Mouse (Mus musculus) heart, postnatal 0 days (tissue): ENCODE data around the gene Olfr1330. TPM values are rescaled to one million over a fixed set of nuclear protein-coding genes. Genes with fewer than 3 reads are reported as not detected.
"Not testable (repeated sequence)": the region's sequence is repeated elsewhere in the genome, so short reads cannot be mapped to it uniquely, and the experiment has no call there.

Source experiments
- ATAC-seq: fragments of 200-750 bp; cut with Nextera tagmentation; 2 replicates; pipeline ENCODE4 v1.8.0; 2017; ENCODE audit warnings: low read depth, moderate number of reproducible peaks, moderate library complexity; ENCODE audit not compliant: insufficient read depth
- DNase-seq: peaks from one replicate; pipeline ENCODE4 v3.0.0-alpha.2; 2016; ENCODE audit warnings: low spot score
- H3K27ac ChIP-seq: fragments of 300-500 bp; sonication (generic); 2 replicates; pipeline ENCODE4 v1.5.1; 2014; ENCODE audit warnings: low read depth, mild to moderate bottlenecking
- H3K27me3 ChIP-seq: fragments of 300-500 bp; sonication (generic); 2 replicates; pipeline ENCODE4 v1.6.1; 2014; ENCODE audit warnings: low read length, mixed read lengths; ENCODE audit not compliant: control insufficient read depth, insufficient read depth
- H3K36me3 ChIP-seq: fragments of 300-500 bp; sonication (generic); replicated peaks from 2 replicates; pipeline ENCODE4 v1.6.1; 2014; ENCODE audit warnings: low read length, mixed read lengths; ENCODE audit not compliant: control insufficient read depth, insufficient read depth
- H3K4me1 ChIP-seq: fragments of 300-500 bp; sonication (generic); 2 replicates; pipeline ENCODE4 v1.6.1; 2014; ENCODE audit warnings: antibody characterized with exemption; ENCODE audit not compliant: control insufficient read depth, insufficient read depth
- H3K4me2 ChIP-seq: fragments of 300-500 bp; sonication (generic); 2 replicates; pipeline ENCODE4 v1.6.1; 2014; ENCODE audit warnings: low read depth, mild to moderate bottlenecking, low read length, moderate library complexity
- H3K4me3 ChIP-seq: fragments of 300-500 bp; sonication (generic); 2 replicates; pipeline ENCODE4 v1.5.1; 2014; ENCODE audit warnings: low read depth, low read length
- H3K9ac ChIP-seq: fragments of 300-500 bp; sonication (generic); replicated peaks from 2 replicates; pipeline ENCODE4 v1.6.1; 2014; ENCODE audit warnings: low read depth, low read length, mixed read lengths
- H3K9me3 ChIP-seq: fragments of 300-500 bp; sonication (generic); replicated peaks from 2 replicates; pipeline ENCODE4 v1.6.1; 2016; ENCODE audit warnings: low read length; ENCODE audit not compliant: control insufficient read depth
- CTCF ChIP-seq: IDR thresholded peaks from 2 replicates; pipeline ENCODE4 v1.5.1; 2016; ENCODE audit warnings: antibody characterized with exemption, control low read depth, low read depth
- EP300 ChIP-seq: IDR thresholded peaks from 2 replicates; pipeline ENCODE4 v1.6.1; 2016; ENCODE audit warnings: antibody characterized with exemption, low read depth
- WGBS: fragments of 180-500 bp; shearing (Covaris S2); extraction: QIAGEN DNeasy Blood & Tissue Kit; methylation state at CpG from one replicate; pipeline ENCODE4 v1.1.7; 2014; 5-methylcytosine and 5-hydroxymethylcytosine counted together
- polyA plus RNA-seq: library from polyadenylated mRNA; unstranded; fragments of >200 nt; fragmentation: Nextera tagmentation; extraction: Ambion mirVana; gene quantifications from 2 replicates; pipeline ENCODE4 v1.2.1, GENCODE M21; 2015
- total RNA-seq: library from RNA; depleted of rRNA; stranded (reverse); fragments of >200 nt; gene quantifications from 2 replicates; pipeline ENCODE4 v1.2.3, GENCODE M21; 2014; ENCODE audit warnings: low replicate concordance; rRNA removed

Olfr1330 gene
- total RNA-seq (not detected in 2 replicates), polyA plus RNA-seq (0.14 and 0.22 TPM in 2 replicates)

- WGBS = 76% methylated on average over 1 of the region's 1 CpGs
- TF ChIP-seq CTCF = no peak
- no peak for TF ChIP-seq EP300
- ATAC-seq = no peak
These were observed at the start of gene Olfr1330 for GRCm38 (mm10) chr4:118888297-118888696. Gene Olfr1330 (plus strand): TSS chr4:118888597.

GRCm38 (mm10) chr4:118861791-118862190, 26.6 kb upstream of the Olfr1330 start:
- Histone ChIP-seq H3K4me3 (no peak overlapping the region), H3K27me3 (no peaks in the 10 kb centered on the region), H3K27ac (peak overlapping the region; percentile 1; the same call in 1 of the 2 replicates), H3K36me3 (no peaks in the 10 kb centered on the region), H3K9ac (no peak overlapping the region), H3K9me3 (no peaks in the 10 kb centered on the region), H3K4me1 (peaks cover 7% of the 10 kb centered on the region), H3K4me2 (no peak overlapping the region)
- 90% methylated on average over 1 of the region's 1 CpGs for WGBS
- peak; percentile 17 for DNase-seq
- TF ChIP-seq EP300 (no peak), CTCF (no peak)
- no peak; the same call in 1 of the 2 replicates for ATAC-seq

More at GRCm38 (mm10) chr4:118888297-118888696, at the start of gene Olfr1330:
- Histone ChIP-seq H3K36me3 (no peaks in the 10 kb centered on the region), H3K4me1 (no peaks in the 10 kb centered on the region), H3K27ac (no peak within 1 kb of the TSS), H3K9ac (no peak within 1 kb of the TSS), H3K4me2 (no peak within 1 kb of the TSS), H3K9me3 (no peaks in the 10 kb centered on the region), H3K27me3 (no peaks in the 10 kb centered on the region), H3K4me3 (no peak within 1 kb of the TSS)
- no peak for DNase-seq

- peak; percentile 64 for ATAC-seq
- Histone ChIP-seq H3K36me3 (no peaks in the 10 kb centered on the region), H3K9ac (no peak overlapping the region), H3K9me3 (no peaks in the 10 kb centered on the region), H3K4me1 (peaks cover 7% of the 10 kb centered on the region), H3K4me3 (no peak overlapping the region), H3K27ac (peak overlapping the region; percentile 1; the same call in 1 of the 2 replicates), H3K27me3 (no peaks in the 10 kb centered on the region), H3K4me2 (no peak overlapping the region)
- peak; percentile 28 for DNase-seq
- TF ChIP-seq CTCF (no peak), EP300 (no peak)
- WGBS = 36% methylated on average over 4 of the region's 4 CpGs
These were observed 25.7 kb upstream of the Olfr1330 start for GRCm38 (mm10) chr4:118862704-118863103.

- Histone ChIP-seq H3K4me3 (no peak within 1 kb of the TSS), H3K4me2 (no peak within 1 kb of the TSS), H3K9ac (no peak within 1 kb of the TSS), H3K4me1 (peaks cover 10% of the 10 kb centered on the region), H3K27me3 (no peaks in the 10 kb centered on the region), H3K27ac (no peak within 1 kb of the TSS), H3K36me3 (no peaks in the 10 kb centered on the region), H3K9me3 (no peaks in the 10 kb centered on the region)
- DNase-seq = no peak
- 97% methylated on average over 1 of the region's 1 CpGs for WGBS
- no peak for ATAC-seq
- TF ChIP-seq EP300 = no peak
These were observed 24.0 kb upstream of the Olfr1330 start, which contains the start of gene Olfr1331 for GRCm38 (mm10) chr4:118864349-118864748. Gene Olfr1331 (plus strand): TSS chr4:118864649.

- Histone ChIP-seq H3K27me3 (no peaks in the 10 kb centered on the region), H3K9me3 (no peaks in the 10 kb centered on the region), H3K9ac (no peak overlapping the region), H3K4me1 (0 out of 2 replicates have a peak, but pooled peaks cover 3% of the 10 kb centered on the region), H3K4me3 (no peak overlapping the region), H3K27ac (peak overlapping the region; percentile 70), H3K36me3 (no peaks in the 10 kb centered on the region), H3K4me2 (no peak overlapping the region)
- DNase-seq (peak; percentile 57), ATAC-seq (peak; percentile 92)
- TF ChIP-seq CTCF = no peak
- TF ChIP-seq EP300 = 0 out of 2 replicates have a peak, but pooled peaks have one; percentile 28
These were observed 20.8 kb upstream of the Olfr1330 start for GRCm38 (mm10) chr4:118867566-118867965.

- Histone ChIP-seq H3K9ac (no peak overlapping the region), H3K36me3 (no peaks in the 10 kb centered on the region), H3K27ac (no peak overlapping the region), H3K27me3 (no peaks in the 10 kb centered on the region), H3K4me3 (no peak overlapping the region), H3K4me1 (no peaks in the 10 kb centered on the region), H3K4me2 (no peak overlapping the region), H3K9me3 (no peaks in the 10 kb centered on the region)
- TF ChIP-seq CTCF (no peak), EP300 (no peak)
- no peak for DNase-seq
- ATAC-seq = no peak
- 48% methylated on average over 2 of the region's 2 CpGs for WGBS
These were observed 13.6 kb downstream of the Olfr1330 start for GRCm38 (mm10) chr4:118901981-118902380.

GRCm38 (mm10) chr4:118917365-118917764, 29.0 kb downstream of the Olfr1330 start, which contains the start of gene Olfr1329:
Gene Olfr1329 (minus strand): TSS chr4:118917465.
- WGBS = 49% methylated on average over 2 of the region's 2 CpGs
- not testable (repeated sequence) for H3K4me3 ChIP-seq, H3K4me1 ChIP-seq

GRCm38 (mm10) chr4:118931326-118931725, 42.9 kb downstream of the Olfr1330 start:
- not testable (repeated sequence) for H3K27me3 ChIP-seq, ATAC-seq, H3K9ac ChIP-seq, H3K36me3 ChIP-seq, H3K9me3 ChIP-seq, H3K27ac ChIP-seq, H3K4me3 ChIP-seq, H3K4me1 ChIP-seq, H3K4me2 ChIP-seq, DNase-seq
- WGBS = 75% methylated on average over 3 of the region's 3 CpGs

More at GRCm38 (mm10) chr4:118917365-118917764, 29.0 kb downstream of the Olfr1330 start, which contains the start of gene Olfr1329:
- H3K27me3 ChIP-seq, ATAC-seq, H3K4me2 ChIP-seq, DNase-seq, H3K27ac ChIP-seq, H3K9ac ChIP-seq, H3K9me3 ChIP-seq, H3K36me3 ChIP-seq: not testable (repeated sequence)
